Mouse (Mus musculus) urinary bladder, postnatal 14 days (tissue): ENCODE measurements around the gene Cept1.
"Not testable (repeated sequence)": the region's sequence is repeated elsewhere in the genome, so short reads cannot be mapped to it uniquely, and the experiment has no call there.

Experiments used
- DNase-seq: peaks from one replicate; pipeline ENCODE4 v3.0.0; 2021; ENCODE audit warnings: low spot score

Cept1 gene

GRCm38 (mm10) chr3:106547171-106547923, at the start of gene Cept1, which contains the start of gene Dram2:
Gene Cept1 (minus strand): TSS chr3:106547802.
Gene Dram2 (plus strand): TSS chr3:106547798.
- DNase-seq: peak; percentile 94

DNA sequence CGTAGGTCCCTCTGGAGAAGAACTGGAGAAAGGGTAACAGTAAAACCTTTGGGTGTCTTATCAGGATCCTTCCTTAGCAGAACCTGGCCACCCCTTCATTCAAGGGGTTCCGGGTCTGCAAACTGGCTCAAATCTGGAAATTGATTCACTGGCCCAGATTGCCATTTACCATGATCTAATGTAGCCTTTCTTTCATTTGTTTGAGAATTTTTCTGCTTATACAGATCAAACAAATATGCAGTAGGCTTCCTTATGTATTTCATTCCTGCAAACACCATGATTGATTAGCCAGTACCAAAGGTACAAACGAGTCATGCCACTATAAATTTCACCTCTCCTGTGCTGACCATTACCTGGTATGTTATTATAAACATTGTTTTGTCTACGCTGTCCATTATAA, 46.0 kb upstream of the Cept1 start:
- DNase-seq: not testable (repeated sequence)

GRCm38 (mm10) chr3:106579296-106579695, 31.7 kb upstream of the Cept1 start:
- DNase-seq: no peak

GRCm38 (mm10) chr3:106573191-106573590, 25.6 kb upstream of the Cept1 start:
- no peak for DNase-seq

DNA sequence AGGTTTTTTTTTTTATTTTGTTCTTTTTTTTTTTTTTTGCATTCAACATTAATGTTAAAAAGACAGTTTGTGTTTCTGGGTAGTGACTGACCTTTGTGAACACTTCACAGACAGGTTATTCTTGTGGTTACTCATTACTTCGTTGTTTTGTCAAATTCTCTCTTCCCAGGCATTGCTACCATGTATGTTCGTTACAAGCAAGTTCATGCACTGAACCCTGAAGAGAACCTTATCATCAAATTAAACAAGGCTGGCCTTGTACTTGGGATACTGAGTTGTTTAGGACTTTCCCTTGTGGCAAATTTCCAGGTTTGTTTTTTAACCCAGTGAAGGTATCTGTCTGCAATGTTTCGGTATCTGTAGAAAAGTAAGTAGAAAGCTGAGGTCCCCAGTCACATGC, 18.3 kb upstream of the Cept1 start:
- no peak for DNase-seq

DNA sequence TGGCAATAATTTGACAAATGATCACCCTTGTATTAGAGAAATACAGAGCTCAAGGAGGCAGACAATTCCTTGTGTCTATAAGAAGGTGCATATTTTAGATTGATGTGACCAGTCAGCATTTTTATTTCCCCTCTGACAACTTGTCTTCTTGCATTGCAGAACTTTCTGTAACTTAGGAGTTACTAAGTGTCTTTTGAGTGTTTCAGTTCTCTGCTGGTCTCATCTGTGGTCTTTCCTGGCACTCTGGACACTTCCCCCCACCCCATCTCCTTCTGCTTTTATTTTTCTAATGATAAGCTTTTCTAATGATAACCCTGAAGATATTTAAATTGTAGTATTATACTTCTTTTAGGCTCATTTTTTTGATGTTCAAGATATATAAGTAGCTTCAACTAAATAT, 10.7 kb upstream of the Cept1 start:
- no peak for DNase-seq

GRCm38 (mm10) chr3:106555743-106556250, 8.2 kb upstream of the Cept1 start:
- no peak for DNase-seq

GRCm38 (mm10) chr3:106553411-106553810, 5.8 kb upstream of the Cept1 start:
- DNase-seq: no peak

DNA sequence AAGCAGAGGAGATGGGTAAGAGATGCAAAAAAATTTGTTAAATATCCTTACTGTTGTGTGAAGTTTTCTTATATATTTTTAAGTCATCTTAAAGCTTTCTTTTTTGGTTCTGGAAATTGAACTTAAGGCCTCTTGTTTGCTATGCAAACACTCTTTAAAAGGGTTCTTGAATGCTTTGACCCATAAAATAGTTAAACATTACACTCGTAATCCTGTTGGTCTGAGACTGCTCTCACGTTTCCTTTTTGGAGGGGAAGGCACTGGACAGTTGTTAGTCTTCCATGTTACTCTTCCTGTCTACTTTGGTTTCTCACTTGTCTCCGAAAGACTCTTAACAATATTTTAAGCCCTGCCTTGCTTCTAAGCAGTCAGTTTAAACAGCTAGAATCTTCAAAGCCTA, 1.4 kb upstream of the Cept1 start:
- DNase-seq: no peak

DNA sequence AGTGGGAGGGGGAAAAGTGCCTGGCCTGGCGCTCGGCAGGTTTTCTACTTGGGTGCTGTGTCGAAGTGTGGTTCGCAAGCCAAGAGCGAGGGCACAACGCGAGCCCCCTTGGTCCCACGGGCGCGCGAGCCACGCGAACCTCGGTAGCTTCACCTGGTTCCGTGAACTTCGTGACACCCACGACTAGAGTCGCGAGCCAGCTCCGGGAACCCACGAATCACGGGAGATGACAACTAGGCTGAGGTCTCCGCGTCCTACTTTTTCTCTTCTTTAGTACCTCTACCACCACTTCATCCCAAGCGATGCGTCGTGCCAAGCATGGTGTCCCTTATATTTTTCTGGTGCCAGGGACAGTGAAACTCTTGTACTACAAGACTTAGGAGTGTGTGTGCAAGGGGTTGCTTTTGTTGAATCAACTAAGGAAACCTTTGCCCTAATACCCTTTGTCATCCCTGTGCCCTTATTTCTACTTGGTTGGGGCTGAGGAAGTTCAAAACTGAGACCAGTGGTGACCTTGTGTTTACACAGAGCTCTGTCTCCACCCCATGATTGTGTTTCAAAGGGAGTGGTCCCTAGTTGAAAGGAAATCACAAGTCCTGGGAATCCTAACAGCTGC, 430 bp upstream of the Cept1 start:
- DNase-seq: peak; percentile 22

DNA sequence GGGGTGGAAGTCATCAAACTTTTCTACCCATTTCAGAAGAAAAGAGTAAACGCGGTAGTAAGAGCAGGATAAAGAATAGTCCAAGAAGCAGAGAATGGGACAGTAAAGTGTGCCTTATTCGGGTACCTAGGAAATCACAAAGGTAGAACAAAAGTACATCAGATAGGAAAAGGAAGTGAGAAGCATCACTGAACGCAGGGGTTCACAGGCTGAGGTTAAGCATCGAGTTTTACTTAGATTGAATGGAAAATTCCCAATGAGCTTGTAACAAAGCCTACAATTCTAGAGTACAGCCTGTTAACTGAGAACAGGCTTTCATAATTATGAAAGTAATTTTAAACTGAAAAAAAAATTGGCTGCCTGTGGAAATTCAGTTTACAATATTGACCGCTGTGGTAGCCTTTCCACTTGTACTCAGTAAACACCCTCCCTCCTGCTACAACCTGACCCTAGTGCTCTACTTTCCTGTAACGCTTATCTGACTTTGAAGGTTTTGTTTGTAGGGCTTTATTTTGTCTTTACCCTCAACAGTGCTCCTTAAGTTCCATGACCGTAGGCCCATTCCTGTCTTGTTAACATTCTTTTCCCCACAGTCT, 2.8 kb downstream of the Cept1 start:
- DNase-seq: no peak

DNA sequence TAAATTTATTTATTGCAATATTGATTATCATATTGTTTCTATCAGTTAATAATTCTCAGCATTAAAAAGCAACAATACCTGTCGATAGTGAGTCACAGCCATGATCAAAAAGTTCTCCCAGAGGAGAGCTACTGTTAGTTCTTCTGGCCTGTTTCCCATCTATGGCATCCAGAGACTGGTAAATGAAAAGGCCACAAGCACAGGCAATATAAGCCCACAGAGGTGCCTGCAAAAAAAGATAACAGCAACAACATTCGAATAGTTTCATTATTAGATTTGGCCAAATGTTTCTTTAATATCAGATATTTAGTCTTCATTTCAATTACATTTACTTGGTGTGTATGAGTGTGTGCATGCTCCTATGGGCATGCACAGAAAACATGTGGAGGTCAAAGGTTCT, 14.3 kb downstream of the Cept1 start:
- DNase-seq: no peak

DNA sequence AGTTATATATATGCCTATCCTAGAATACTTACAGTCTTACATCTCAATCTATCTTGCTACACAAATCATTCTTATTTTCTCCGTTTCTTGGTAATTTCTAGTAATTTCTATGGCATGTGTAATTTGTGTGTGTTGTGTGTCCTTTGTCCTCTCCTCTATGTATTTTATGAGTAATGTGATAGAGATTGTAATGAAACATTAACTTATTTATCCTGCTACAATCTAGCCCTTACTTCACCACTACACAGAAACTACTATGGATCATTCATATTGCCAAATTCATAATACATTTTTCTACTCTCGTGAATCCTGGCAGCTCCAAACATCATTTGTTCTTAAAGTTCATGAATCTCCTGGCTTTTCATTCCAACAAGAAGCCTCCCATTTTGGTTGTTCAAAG, 19.6 kb downstream of the Cept1 start:
- DNase-seq: no peak

GRCm38 (mm10) chr3:106526411-106526810, 21.2 kb downstream of the Cept1 start:
- no peak for DNase-seq

GRCm38 (mm10) chr3:106522730-106523129, 24.9 kb downstream of the Cept1 start:
- no peak for DNase-seq

GRCm38 (mm10) chr3:106515016-106515415, 32.6 kb downstream of the Cept1 start:
- peak; percentile 42 for DNase-seq

GRCm38 (mm10) chr3:106510669-106511068, 36.9 kb downstream of the Cept1 start:
- no peak for DNase-seq

GRCm38 (mm10) chr3:106502892-106503291, 44.7 kb downstream of the Cept1 start:
- DNase-seq: no peak

GRCm38 (mm10) chr3:106500510-106500909, 47.1 kb downstream of the Cept1 start:
- no peak for DNase-seq

DNA sequence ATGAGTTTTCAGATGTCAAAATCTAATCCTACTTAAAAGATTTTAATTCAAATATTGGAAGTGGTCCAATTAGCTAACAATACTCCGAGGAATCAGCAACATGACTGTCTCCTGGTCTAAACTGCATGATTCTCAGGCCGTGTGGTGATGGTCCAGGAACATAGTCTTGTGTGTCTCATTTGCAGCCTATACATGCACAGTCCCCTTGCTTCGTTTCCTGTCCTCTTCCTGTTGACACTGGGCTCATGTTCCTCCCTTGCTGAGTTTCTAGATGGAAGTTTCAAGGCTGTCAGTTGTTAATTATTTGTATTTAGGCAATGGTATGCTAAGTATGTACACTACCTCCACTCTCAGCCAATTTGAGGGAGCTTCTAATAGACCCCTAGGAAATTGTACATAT, 50.6 kb downstream of the Cept1 start:
- DNase-seq: no peak

DNA sequence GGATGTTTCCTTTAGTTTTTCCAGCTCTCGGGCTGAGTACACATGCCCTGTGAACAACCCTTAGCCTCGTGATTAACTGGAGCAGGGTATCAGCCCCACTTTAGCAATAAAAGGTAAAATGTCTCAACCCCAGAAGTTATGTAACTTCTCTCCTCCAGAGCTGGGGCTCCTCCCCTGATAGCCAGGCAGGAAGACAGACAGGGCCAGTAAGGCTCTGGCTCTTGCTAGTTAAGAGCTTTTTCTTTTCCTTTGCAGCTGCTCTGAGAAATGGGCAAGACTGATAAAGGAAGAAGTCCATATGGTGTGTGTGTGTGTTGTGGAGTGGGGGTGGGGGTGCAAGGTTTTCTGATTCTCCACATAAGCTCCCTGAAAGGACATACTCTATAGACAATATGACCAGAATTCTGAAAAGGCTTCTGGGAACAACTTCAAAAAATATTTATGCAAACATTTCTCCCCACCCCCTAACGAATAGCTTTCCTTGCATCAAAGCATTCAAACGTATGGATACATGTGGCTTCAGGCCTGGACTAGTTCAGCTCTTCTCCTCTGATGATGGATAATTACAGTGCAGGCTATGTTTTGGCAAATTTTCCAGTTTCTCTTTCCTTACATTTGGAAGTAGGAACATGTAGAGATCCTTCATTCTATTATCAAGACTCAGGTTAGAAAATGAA, 51.4 kb downstream of the Cept1 start:
- DNase-seq: no peak

DNA sequence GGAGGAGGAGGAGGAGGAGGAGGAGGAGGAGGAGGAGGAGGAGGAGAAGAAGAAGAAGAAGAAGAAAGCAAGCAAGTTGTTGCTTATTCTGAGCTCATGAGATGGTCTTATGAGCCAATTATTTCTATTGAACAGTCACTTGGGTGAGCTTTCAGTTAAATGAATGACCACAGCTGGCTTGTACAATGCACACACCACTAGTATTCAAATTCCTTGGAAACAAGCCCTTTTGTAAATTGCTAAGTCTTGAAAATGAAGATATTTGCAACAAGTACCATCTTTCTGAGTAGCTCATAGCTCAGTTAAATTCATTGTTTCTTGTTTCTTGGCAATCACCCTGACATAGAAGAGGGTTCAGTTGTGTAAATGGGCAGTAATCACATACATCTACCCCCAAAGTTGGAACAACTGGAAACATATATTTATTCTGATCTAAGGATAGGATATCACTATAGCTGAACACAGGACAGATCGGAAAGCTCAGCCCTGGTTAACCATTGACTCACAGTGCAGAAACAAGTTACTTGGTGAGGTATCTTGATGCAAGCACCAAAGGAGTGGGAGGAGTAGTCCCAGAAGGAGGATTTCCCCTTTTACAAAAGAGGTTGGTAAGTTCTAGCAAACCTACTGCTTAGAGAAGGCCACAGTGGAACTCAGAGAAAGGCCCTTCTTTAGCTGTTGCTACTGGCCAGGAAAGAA, 52.1 kb downstream of the Cept1 start:
- DNase-seq: no peak
